Mouse (Mus musculus) spleen, adult 12 weeks (tissue): ENCODE data around the gene Prpf19.

Experiments
- DNase-seq: peaks from one replicate; pipeline ENCODE4 v3.0.0; 2022; ENCODE audit warnings: low spot score

Prpf19 gene

GRCm38 (mm10) chr19:10895708-10896107 is 677 bp downstream of the Prpf19 start:
- DNase-seq, result no peak

GRCm38 (mm10) chr19:10896849-10897248 is 1.8 kb downstream of the Prpf19 start:
- DNase-seq, result no peak

GRCm38 (mm10) chr19:10897491-10897890 is 2.5 kb downstream of the Prpf19 start:
- DNase-seq, result no peak

- DNase-seq, result no peak
Observed at GRCm38 (mm10) chr19:10900315-10900714, 5.3 kb downstream of the Prpf19 start.

GRCm38 (mm10) chr19:10901046-10901445 is 6.0 kb downstream of the Prpf19 start:
- DNase-seq, result no peak

GRCm38 (mm10) chr19:10904512-10904911 is 9.5 kb downstream of the Prpf19 start:
- no peak for DNase-seq

- no peak for DNase-seq
Observed at GRCm38 (mm10) chr19:10904927-10905727, 10.1 kb downstream of the Prpf19 start.

- no peak for DNase-seq
Observed at GRCm38 (mm10) chr19:10905728-10906000, 10.6 kb downstream of the Prpf19 start.

GRCm38 (mm10) chr19:10907891-10908290 is 12.9 kb downstream of the Prpf19 start:
- DNase-seq, result no peak

GRCm38 (mm10) chr19:10909087-10909721 is 14.2 kb downstream of the Prpf19 start:
- DNase-seq, result no peak

GRCm38 (mm10) chr19:10914291-10914690 is 19.3 kb downstream of the Prpf19 start:
- no peak for DNase-seq

- DNase-seq, result no peak
Observed at GRCm38 (mm10) chr19:10914870-10915269, 19.8 kb downstream of the Prpf19 start.

GRCm38 (mm10) chr19:10916506-10916905 is 21.5 kb downstream of the Prpf19 start:
- no peak for DNase-seq

GRCm38 (mm10) chr19:10918321-10918991 is 23.4 kb downstream of the Prpf19 start:
- DNase-seq, result no peak

- no peak for DNase-seq
Observed at GRCm38 (mm10) chr19:10920532-10920931, 25.5 kb downstream of the Prpf19 start, which contains the start of gene Zp1. Gene Zp1, minus strand, starts transcription at chr19:10920632.

GRCm38 (mm10) chr19:10921058-10921457 is 26.0 kb downstream of the Prpf19 start:
- no peak for DNase-seq

GRCm38 (mm10) chr19:10924220-10924619 is 29.2 kb downstream of the Prpf19 start:
- no peak for DNase-seq

- DNase-seq, result no peak
Observed at GRCm38 (mm10) chr19:10926123-10926621, 31.1 kb downstream of the Prpf19 start.

- DNase-seq, result no peak
Observed at GRCm38 (mm10) chr19:10926666-10927065, 31.6 kb downstream of the Prpf19 start.

- no peak for DNase-seq
Observed at GRCm38 (mm10) chr19:10930641-10931040, 35.6 kb downstream of the Prpf19 start.

- DNase-seq, result no peak
Observed at GRCm38 (mm10) chr19:10935029-10935428, 40.0 kb downstream of the Prpf19 start.

- DNase-seq, result no peak
Observed at GRCm38 (mm10) chr19:10936077-10936476, 41.0 kb downstream of the Prpf19 start.

GRCm38 (mm10) chr19:10937110-10937563 is 42.1 kb downstream of the Prpf19 start, which contains the start of gene Ptgdr2:
Gene Ptgdr2, plus strand, starts transcription at chr19:10937160.
- DNase-seq, result no peak
